Mouse (Mus musculus): Measurements from ENCODE around the gene Cd177.

GRCm38 (mm10) chr7:24802149-24802767 lies 42.1 kb upstream of the Cd177 start:
- TF ChIP-seq CTCF (IDR thresholded peaks at IDR 0.05; ENCODE audit: control insufficient read depth, insufficient read depth, insufficient read length) (no peak), MAX (IDR thresholded peaks at IDR 0.05) (no peak), USF1 (IDR thresholded peaks at IDR 0.05; ENCODE audit: low read depth) (no peak), CEBPB (IDR thresholded peaks at IDR 0.05; ENCODE audit: low read depth) (no peak), MYOG (IDR thresholded peaks at IDR 0.05; ENCODE audit: control insufficient read depth, extremely low read depth, insufficient read length) (no peak), MYOD1 (IDR thresholded peaks at IDR 0.05; ENCODE audit: control insufficient read depth, insufficient read length, low read depth) (no peak), FOSL1 (IDR thresholded peaks at IDR 0.05; ENCODE audit: insufficient read depth, low read length, poor library complexity, severe bottlenecking) (no peak)

Data from C2C12 (cell line).